Mouse (Mus musculus) cerebellum, adult (tissue): ENCODE measurements around the gene Efs.
"Not testable (repeated sequence)": the region's sequence is repeated elsewhere in the genome, so short reads cannot be mapped to it uniquely, and the experiment has no call there.

Experiments
- ATAC-seq: cut with Nextera tagmentation; 2 replicates; pipeline ENCODE4 v1.9.2; 2017; ENCODE audit warnings: mild to moderate bottlenecking, moderate library complexity, mixed read lengths; ENCODE audit not compliant: insufficient number of reproducible peaks, low FRiP score, low TSS enrichment

Efs gene

DNA sequence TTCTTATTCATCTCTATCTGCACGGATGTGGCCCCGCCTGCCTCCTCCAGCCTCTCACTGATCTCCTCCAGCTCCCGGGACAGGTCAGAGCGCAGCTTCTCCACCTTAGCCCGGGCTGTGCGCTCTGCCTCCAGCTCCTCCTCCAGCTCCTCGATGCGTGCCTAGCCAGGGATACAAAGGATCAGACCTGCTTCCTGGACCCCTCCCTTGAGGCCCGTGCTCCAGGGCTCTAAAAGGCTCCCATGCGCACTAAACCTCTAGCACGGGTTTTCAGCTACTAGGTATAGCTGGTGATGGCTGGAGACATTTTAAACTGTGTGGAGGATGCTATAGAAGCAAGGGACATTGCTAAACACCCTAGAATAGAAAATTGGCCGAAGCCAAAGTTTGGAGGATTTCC, 24.6 kb upstream of the Efs start:
- ATAC-seq = no peak

DNA sequence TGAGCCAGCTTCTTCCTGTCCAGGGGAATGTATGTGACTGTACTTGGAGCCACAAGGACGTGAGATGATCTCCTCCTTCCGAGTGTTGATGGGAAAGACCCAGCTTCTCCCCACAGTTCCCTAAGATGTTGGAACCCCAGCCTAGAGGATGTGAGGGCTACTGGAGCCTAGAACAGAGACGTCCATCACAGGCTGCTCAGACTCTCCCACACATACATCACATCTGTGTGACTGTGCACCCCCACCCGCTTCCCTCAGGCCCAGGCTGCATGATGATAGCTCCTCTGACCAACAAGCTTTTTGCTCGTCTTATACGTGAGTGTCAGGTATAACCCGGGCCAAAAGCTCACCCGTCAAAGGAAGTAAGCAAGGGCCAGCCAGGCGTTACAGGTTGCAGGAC, 22.9 kb upstream of the Efs start:
- no peak for ATAC-seq

DNA sequence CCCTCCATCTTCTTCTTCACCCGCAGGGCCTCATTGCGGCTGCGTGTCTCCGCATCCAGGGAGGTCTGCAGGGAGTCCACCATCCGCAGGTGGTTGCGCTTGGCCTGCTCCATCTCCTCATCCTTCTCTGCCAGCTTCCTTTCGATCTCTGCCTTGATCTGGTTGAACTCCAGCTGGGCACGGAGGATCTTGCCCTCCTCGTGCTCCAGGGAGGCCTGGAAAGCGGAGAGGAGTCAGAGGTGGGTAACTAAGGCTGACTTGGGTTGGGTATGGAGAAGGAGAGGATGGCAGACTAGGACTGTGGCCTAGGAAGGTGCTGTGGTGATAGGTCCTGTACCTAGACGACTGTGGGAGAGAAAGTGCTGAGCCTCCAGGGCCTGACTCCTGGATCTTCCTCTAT, 21.1 kb upstream of the Efs start:
- not testable (repeated sequence) for ATAC-seq

DNA sequence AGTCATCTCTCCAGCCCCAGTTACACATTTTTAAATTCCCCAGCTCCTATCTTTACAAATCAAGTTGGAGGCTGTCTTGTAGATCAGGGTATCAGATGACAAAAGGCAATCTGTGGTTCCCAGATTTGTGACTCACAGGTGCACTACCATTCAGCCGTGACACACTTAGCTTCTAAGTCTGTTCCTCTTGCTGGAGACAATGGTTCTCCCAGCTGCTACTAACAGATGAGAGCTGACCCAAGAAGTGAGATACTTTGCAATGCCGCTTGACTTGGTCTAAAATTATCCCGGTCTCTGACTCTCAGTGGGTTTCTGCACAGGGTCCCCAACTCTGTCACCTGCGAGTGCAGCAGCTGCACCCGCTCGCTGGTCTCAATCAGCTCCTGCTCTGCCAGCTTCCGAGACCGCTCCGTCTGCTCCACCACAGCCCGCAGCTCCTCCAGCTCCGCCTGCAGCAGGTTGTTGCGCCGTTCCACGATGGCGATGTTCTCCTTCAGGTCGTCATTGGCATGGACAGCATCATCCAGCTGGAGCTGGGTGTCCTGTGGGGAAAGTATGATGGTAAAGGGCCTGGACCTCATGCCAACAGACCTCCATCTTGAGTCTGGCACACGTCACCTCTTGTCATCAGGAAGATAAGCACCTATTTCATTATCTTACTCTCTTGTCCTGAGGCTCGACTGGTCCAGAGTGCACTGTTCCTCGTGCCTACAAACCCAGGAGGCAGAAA, 20.2 kb upstream of the Efs start:
- ATAC-seq = no peak

DNA sequence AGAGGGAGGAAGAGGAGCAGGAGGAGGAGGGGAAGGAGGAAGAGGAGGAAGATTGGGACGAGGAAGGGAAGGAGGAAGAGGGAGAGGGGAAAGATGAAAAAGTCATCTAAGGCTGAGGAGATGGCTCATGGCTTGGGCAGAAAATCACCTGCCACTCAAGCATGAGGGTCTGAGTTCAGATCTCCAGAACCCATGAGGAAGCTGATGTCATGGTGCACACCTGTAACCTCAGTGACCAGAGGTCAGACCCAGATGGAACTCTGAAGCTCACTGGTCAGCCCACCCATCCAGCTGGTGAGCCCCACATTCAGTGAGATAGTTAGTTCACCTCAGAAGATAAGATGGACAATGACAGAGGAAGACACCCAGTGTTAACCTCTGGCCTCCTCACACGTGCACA, 19.0 kb upstream of the Efs start:
- ATAC-seq = no peak

DNA sequence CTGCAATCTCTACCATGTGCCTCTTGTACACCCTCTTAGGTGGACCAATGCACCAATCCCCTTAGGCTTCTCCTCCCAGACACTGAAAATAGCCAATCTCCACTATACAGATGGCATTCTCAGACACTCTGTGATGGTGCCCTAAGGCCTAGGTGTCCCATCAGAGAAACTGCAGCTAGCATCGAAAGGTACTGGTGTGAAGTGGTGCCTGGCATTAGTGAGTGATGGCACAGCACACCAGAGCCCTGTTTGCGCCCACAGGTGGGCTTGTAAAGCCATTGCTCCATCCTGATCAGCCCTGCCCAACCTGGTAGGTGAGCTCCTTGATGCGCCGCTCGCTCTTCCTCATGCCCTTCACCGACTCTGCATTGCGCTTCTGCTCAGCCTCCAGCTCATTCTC, 18.0 kb upstream of the Efs start:
- no peak for ATAC-seq

- no peak for ATAC-seq
Observed at GRCm38 (mm10) chr14:54942479-54942878, 16.6 kb upstream of the Efs start.

DNA sequence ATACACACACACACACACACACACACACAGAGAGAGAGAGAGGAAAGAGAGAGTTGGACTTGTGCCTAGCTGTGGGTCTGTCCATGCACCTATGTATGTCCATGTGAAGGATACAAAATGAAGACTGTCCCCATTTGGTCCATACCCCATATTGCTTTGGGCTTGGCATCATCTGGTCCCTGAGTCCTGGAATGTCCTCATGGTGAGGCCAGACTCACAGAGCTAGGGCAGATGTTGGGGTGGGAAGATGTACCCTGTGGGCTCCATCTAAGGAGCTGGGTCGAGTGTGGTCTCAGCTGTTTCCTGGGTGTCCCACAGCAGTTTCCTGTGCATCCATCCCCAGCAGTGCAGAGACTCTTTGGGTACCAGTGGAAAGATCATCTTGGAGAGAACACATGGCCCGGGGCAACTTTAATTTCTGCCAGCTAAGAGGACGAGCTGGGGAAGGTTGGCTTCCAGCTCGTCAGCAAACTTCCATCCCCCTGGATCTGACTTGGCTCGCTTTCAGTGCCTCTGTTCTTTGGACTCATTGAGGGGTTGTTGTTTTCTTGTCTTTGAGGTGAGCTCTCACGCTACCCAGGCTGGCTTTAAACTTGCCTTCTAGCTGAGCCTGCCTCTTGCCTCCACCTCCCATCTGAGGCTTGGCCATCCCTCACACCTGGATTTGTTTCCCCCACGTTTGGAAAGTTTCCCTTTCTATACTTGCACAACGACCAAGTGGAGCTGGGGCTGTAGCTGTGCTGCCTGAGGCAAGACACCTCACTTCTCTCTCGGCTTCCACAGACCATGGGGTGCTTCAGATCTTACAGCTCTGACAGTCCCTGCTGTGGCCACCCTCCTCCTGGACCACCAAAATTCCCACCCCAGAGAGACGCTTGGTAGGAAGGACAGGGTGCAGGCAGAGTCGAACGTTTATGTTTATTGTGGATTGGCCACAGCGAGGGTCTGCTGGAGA, 15.4 kb upstream of the Efs start:
- ATAC-seq = no peak

DNA sequence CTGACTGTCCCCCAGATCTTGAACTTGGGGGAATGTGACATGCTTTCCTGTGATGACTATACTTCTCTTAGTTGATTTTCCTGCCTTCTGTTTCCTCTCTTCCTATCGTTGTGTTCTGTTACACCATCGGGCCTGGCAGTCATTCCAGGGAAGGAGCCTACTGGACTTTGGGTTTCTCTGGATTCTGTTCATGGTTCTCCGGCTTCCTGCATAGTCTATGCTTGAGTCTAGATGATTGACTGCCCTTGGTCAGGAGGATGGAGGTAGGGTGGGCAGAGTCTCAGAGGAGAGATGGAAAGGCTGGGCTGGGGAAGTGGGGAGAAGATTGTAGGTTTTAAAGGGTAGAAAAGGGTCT, 14.2 kb upstream of the Efs start:
- no peak for ATAC-seq

GRCm38 (mm10) chr14:54939434-54940175, 13.7 kb upstream of the Efs start:
- ATAC-seq = no peak

DNA sequence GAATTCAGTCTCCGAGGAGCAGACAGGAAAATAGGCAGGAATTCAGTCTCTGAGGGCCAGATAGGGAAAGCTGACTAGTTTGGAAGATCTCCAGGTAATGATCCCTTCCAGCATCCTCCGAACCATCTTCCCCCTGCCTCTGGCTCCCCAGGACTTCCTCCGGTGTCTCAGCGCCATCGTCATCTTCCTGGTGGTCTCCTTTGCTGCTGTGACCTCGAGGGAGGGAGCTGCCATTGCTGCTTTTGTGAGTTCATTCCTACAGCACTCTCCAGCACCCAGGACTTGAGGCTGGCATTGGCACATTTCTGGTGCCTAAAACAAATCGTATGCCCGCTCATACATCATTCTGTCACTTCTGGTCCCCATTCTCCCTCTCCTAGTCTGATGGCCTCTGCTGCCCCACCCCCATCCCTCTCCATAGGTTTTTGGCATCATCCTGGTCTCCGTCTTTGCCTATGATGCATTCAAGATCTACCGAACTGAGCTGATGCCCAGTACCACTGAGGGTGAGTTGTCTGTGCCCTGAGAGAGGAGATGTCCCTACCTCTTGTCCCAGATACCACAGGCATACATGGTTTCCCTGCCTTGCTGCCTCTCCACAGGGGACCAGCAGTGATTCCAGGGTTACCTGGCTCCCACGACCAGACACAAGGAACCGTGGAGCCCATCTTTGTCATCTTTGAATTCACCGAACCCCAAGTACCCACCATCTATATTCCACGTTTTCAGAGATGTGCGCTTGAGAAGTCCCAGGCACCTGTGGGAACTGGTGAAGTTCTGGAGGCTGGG, 12.7 kb upstream of the Efs start:
- no peak for ATAC-seq

DNA sequence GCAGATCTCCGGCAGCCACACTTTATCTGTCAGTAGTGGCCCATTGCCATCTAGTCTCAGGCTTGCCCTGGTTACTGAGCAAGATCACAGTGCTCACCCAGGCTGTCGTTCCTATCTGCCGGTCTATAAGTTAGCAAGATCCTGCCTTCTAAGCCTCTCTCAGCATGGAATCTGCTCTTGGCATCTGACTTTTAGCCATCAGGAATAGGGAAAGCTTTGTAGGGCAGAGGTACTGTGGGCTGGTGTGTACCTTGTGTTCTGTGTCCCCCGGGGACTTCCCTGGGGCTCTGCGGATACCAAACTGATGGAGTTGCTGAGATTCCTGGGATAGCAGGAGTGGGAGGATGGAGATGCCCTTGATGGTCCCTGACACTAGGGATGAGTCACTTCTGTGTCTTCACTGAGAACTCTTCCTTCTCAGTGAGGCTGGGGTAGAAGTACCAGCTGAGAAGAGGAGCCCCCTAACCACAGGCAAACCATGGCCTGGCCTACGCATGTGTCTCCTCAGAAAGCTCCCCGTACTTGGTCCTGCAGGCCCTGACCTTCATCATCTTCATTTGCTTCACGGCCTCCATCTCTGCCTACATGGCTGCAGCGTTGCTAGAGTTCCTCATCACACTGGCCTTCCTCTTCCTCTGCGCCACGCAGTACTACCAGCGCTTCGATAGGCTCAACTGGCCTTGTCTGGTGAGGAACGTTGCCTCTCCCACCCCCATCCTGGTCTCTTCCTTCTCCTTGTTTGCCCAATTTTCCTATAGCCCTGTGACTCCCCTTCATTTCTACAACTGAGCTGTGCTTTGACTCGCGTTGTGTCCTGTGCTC, 11.6 kb upstream of the Efs start:
- ATAC-seq = no peak

GRCm38 (mm10) chr14:54936831-54937160, 10.9 kb upstream of the Efs start:
- no peak for ATAC-seq

DNA sequence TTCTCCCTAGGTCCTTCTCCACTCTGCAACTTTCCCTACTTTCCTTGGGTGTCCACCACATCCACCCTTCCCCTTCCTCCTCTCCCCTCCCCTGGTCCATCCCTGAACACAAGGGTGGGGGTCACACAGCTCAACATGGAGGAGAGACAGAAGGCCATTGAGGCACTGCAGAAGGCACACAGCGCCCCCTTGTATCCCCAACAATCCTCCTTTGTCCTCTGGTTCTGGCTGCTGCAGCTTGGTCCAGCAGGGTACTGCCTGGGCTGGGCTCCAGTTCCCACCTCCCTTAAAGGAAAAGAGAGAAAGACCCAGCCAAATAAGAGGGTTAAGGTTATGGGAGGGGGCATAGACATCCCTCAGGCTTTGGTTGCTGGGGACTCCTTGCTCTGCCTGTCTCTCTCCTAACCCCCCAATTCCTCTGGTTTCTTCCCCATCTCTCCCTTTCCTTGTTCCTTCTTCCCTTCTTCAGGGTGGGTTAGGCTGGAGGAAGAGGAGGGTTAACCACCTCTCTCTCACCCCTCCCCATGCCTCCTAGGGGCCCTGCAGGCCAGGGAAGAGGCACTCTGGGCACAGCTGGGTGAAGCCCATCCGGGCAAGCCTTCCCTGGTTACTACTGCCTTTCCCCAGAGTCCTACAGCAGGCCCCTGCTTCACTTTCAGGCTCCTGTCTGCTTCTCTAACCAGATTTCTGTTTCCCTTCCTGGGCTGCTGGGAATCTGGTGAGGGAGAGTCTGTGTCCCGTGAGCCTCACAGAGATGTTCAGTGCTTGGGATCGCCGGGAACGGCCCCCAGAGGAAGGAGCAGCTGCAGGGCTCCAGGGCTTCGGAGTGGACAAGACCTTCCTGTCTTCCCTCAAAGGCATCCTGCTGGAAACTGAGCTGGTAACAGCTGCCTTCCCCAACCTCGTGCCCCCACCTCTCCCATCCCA, 10.2 kb upstream of the Efs start, which contains the start of gene Cmtm5:
Cmtm5 (plus strand) TSS at position 358 of the 927 bp plus-strand sequence.
- ATAC-seq = 0 out of 2 replicates have a peak, but pooled peaks have one; percentile 40

- ATAC-seq = no peak
Observed at GRCm38 (mm10) chr14:54932645-54933150, 6.8 kb upstream of the Efs start, which contains the start of gene Il25. Gene Il25 (plus strand): TSS chr14:54932695.

GRCm38 (mm10) chr14:54930431-54930830, 4.5 kb upstream of the Efs start:
- no peak for ATAC-seq

- no peak for ATAC-seq
Observed at GRCm38 (mm10) chr14:54929801-54930200, 3.9 kb upstream of the Efs start.

DNA sequence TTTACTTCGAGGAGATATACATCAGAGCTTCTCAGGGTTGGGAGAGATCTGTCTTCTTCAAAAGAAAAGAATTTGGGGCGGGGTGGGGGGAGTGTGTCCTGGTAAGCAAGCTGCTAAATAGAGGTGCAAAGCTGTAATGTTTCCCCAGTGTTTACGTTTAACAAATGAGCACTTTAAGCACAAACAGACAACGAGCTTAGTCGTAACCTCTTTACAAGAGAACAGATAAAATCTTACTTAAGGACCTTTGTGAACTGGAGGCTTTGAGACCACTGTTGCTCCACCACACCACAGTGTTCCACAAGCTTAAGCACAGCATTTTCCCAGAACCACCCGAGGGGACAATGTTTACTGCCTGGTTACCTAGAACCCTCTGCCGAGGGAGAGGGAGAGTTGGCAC, 1.4 kb upstream of the Efs start:
- no peak for ATAC-seq
